Comparison of ENCODE assay signal across 32 mouse cellular contexts in the genomic region with DNA sequence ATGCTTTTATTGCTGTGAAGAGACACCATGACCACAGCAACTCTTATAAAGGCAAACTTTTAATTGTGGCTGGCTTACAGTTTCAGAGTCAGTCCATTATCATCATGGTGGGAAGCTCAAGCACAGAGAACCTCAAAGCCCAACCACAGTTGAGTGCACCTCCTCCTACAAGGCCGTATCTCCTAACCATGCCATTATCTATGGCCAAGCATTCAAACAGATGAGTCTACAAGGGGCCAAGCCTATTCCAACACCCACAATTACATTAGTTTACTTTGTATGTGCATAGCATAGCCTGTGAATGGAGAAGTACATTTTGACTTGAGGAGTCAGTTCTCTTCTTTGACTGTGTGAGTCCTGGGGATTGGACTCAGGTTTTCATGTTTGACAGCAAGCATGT. TPM values are rescaled to one million over a fixed set of nuclear protein-coding genes. Genes with fewer than 3 reads are reported as not detected.
A peak's percentile ranks its signal among the peaks of the same experiment; 100 is the strongest.
DNase-seq lines count a peak whose midpoint lies in the region; ATAC-seq and TF ChIP-seq lines count a peak whose summit lies in the region.
"Had no signal": no experiment of that assay in that cellular context is flagged by ENCODE, and none has a peak within 500 bp of the region (broad histone marks: within the 10 kb centered on the region; RNA-seq: fewer than 3 reads in every experiment).

No protein-coding gene starts in this region.

- TF ChIP-seq RAD21 in MEL (IDR thresholded peaks at IDR 0.05; ENCODE audit: low read depth, low read length) = no peak

- no peaks in the 10 kb centered on the region for H3K4me1 ChIP-seq in intestine, postnatal 0 days (replicated peaks; ENCODE audit: control insufficient read depth, insufficient read depth, low read length)
- H3K4me1 ChIP-seq in intestine, embryonic 16.5 days (ENCODE audit: control insufficient read depth, insufficient read depth, low read length) = no peaks in the 10 kb centered on the region
- peaks cover 20 to 22% of the 10 kb centered on the region in 2 experiments for H3K4me1 ChIP-seq in MEL (ENCODE audit: control insufficient read depth in 1 of 2, insufficient read depth in 2 of 2, low read length in 2 of 2)
- H3K4me1 ChIP-seq in liver, embryonic 13.5 days (replicated peaks) = peaks cover 35% of the 10 kb centered on the region
- peaks cover 3% of the 10 kb centered on the region for H3K4me1 ChIP-seq in liver, embryonic 16.5 days (ENCODE audit: control insufficient read depth, low read depth, low read length)
- H3K4me1 ChIP-seq in thymus, adult 2 months (replicated peaks; ENCODE audit: control insufficient read depth, insufficient read depth, low read length) = no peaks in the 10 kb centered on the region
- H3K4me1 ChIP-seq: forebrain, embryonic 10.5 days; forebrain, embryonic 13.5 days; heart, embryonic 12.5 days; heart, embryonic 15.5 days; hindbrain, embryonic 10.5 days; hindbrain, embryonic 13.5 days had no signal

- no peaks in the 10 kb centered on the region for H3K79me2 ChIP-seq in MEL (ENCODE audit: control insufficient read depth, insufficient read depth, low read length, poor library complexity)

- peaks cover 80% of the 10 kb centered on the region for H3K36me3 ChIP-seq in intestine, postnatal 0 days (ENCODE audit: control insufficient read depth, insufficient read depth)
- peaks cover 32% of the 10 kb centered on the region for H3K36me3 ChIP-seq in intestine, embryonic 16.5 days (ENCODE audit: control insufficient read depth, insufficient read depth, low read length)
- peaks cover 48 to 49% of the 10 kb centered on the region in 2 experiments for H3K36me3 ChIP-seq in MEL (ENCODE audit: control insufficient read depth in 1 of 2, insufficient read depth in 2 of 2, low read length in 2 of 2)
- peaks cover 92% of the 10 kb centered on the region for H3K36me3 ChIP-seq in liver, embryonic 13.5 days
- peaks cover 65% of the 10 kb centered on the region for H3K36me3 ChIP-seq in liver, embryonic 16.5 days (ENCODE audit: control insufficient read depth, insufficient read depth)
- H3K36me3 ChIP-seq in thymus, adult 2 months (ENCODE audit: control insufficient read depth, insufficient read depth, low read length) = peaks cover 77% of the 10 kb centered on the region

- no peak overlapping the region for H3K9ac ChIP-seq in intestine, postnatal 0 days (ENCODE audit: low read depth, low read length)
- no peak overlapping the region for H3K9ac ChIP-seq in intestine, embryonic 16.5 days (ENCODE audit: low read depth, low read length)
- H3K9ac ChIP-seq in MEL (ENCODE audit: control insufficient read depth, low read depth, low read length, poor library complexity, severe bottlenecking) = no peak overlapping the region
- no peak overlapping the region for H3K9ac ChIP-seq in liver, embryonic 13.5 days
- H3K9ac ChIP-seq in liver, embryonic 16.5 days (ENCODE audit: low read depth, low read length) = no peak overlapping the region
- H3K9ac ChIP-seq: forebrain, embryonic 13.5 days; heart, embryonic 12.5 days; heart, embryonic 15.5 days; hindbrain, embryonic 13.5 days had no signal

- no peak; a peak in 1 of 4 replicates for TF ChIP-seq POLR2A in MEL (IDR thresholded peaks at IDR 0.05; ENCODE audit: control insufficient read depth in 1 of 2, insufficient read depth in 1 of 2, low read depth in 1 of 2, low read length in 2 of 2, poor library complexity in 1 of 2)
- no peak for TF ChIP-seq POLR2A in thymus, adult 2 months (IDR thresholded peaks at IDR 0.05; ENCODE audit: control insufficient read depth, extremely low read depth, insufficient read depth, low read length, poor library complexity)

- WGBS in intestine, postnatal 0 days = 85% methylated on average over 1 of the region's 1 CpGs
- WGBS in intestine, embryonic 16.5 days = 88% methylated on average over 1 of the region's 1 CpGs
- 36% methylated on average over 1 of the region's 1 CpGs for WGBS in liver, embryonic 13.5 days (ENCODE audit: insufficient replicate concordance)
- 57% methylated on average over 1 of the region's 1 CpGs for WGBS in liver, embryonic 16.5 days (ENCODE audit: insufficient replicate concordance)
- WGBS in thymus, adult 2 months = 98% methylated on average over 1 of the region's 1 CpGs

- peak; percentile 85 to 90 for TF ChIP-seq EP300 in MEL (IDR thresholded peaks at IDR 0.05; ENCODE audit: low read depth in 1 of 2, low read length in 2 of 2)

- peak overlapping the region; percentile 15; the same call in 1 of the 2 replicates for H3K27ac ChIP-seq in intestine, postnatal 0 days (ENCODE audit: low read depth, low read length)
- no peak overlapping the region for H3K27ac ChIP-seq in intestine, embryonic 16.5 days (ENCODE audit: low read length)
- H3K27ac ChIP-seq in MEL (ENCODE audit: control insufficient read depth, low read depth, low read length) = peak overlapping the region; percentile 64
- H3K27ac ChIP-seq in liver, embryonic 13.5 days = peak overlapping the region; percentile 8
- no peak overlapping the region for H3K27ac ChIP-seq in liver, embryonic 16.5 days (ENCODE audit: low read length)
- H3K27ac ChIP-seq in thymus, adult 2 months (ENCODE audit: control insufficient read depth, insufficient read depth, low read length) = no peak overlapping the region
- H3K27ac ChIP-seq: forebrain, embryonic 10.5 days; forebrain, embryonic 13.5 days; gastrocnemius, adult 2 months; heart, embryonic 15.5 days; hindbrain, embryonic 10.5 days; hindbrain, embryonic 13.5 days had no signal

- no peak for TF ChIP-seq CTCF in intestine, postnatal 0 days (IDR thresholded peaks at IDR 0.05; ENCODE audit: low read depth)
- TF ChIP-seq CTCF in MEL (IDR thresholded peaks at IDR 0.05 in 2 of 3, conservative IDR thresholded peaks at IDR 0.05 in 1 of 3; ENCODE audit: control insufficient read depth in 1 of 3, insufficient read depth in 1 of 3, low read depth in 2 of 3, low read length in 3 of 3, poor library complexity in 1 of 3, severe bottlenecking in 1 of 3) = no peak
- no peak for TF ChIP-seq CTCF in thymus, adult 2 months (IDR thresholded peaks at IDR 0.05; ENCODE audit: borderline replicate concordance, control insufficient read depth, extremely low read depth, insufficient read depth, low read length, poor library complexity)

- DNase-seq in MEL (ENCODE audit: low read depth, low spot score) = peak; percentile 89
- DNase-seq in liver, embryonic 13.5 days = no peak
- no peak for DNase-seq in frontal cortex, postnatal 14 days (ENCODE audit: low spot score in 2 of 2)
- DNase-seq in thymus, adult 2 months = no peak
- DNase-seq: adrenal gland, adult 8-10 months; adrenal gland, postnatal 25 days; B cell, adult 2 months; cerebellum, adult 18-20 months; cerebellum, adult 9-10 months; cerebellum, postnatal 14 days; gastrocnemius, adult 2 months; gastrocnemius, postnatal 25 days; heart, postnatal 10 days; heart, postnatal 36 days had no signal

- H3K4me3 ChIP-seq in intestine, postnatal 0 days (ENCODE audit: low read depth, low read length) = no peak overlapping the region
- H3K4me3 ChIP-seq in intestine, embryonic 16.5 days (ENCODE audit: low read length) = no peak overlapping the region
- H3K4me3 ChIP-seq in MEL (ENCODE audit: control insufficient read depth in 1 of 2, insufficient read depth in 1 of 2, low read depth in 2 of 2, low read length in 2 of 2) = no peak overlapping the region
- no peak overlapping the region for H3K4me3 ChIP-seq in liver, embryonic 13.5 days (replicated peaks)
- no peak overlapping the region for H3K4me3 ChIP-seq in liver, embryonic 16.5 days (ENCODE audit: low read depth, low read length)
- H3K4me3 ChIP-seq in thymus, adult 2 months (ENCODE audit: control insufficient read depth, insufficient read depth, low read length) = no peak overlapping the region
- H3K4me3 ChIP-seq: forebrain, embryonic 10.5 days; forebrain, embryonic 13.5 days; gastrocnemius, adult 2 months; heart, embryonic 12.5 days; heart, embryonic 15.5 days; hindbrain, embryonic 10.5 days; hindbrain, embryonic 13.5 days had no signal

- no peak overlapping the region for H3K4me2 ChIP-seq in intestine, postnatal 0 days (replicated peaks; ENCODE audit: low read depth)
- H3K4me2 ChIP-seq in intestine, embryonic 16.5 days (ENCODE audit: low read depth, low read length) = no peak overlapping the region
- H3K4me2 ChIP-seq in liver, embryonic 13.5 days = no peak overlapping the region
- H3K4me2 ChIP-seq in liver, embryonic 16.5 days (ENCODE audit: low read depth, low read length) = no peak overlapping the region
- H3K4me2 ChIP-seq: forebrain, embryonic 13.5 days; heart, embryonic 12.5 days; heart, embryonic 15.5 days; hindbrain, embryonic 13.5 days had no signal

- no peaks in the 10 kb centered on the region for H3K9me3 ChIP-seq in intestine, postnatal 0 days (ENCODE audit: control insufficient read depth)
- no peaks in the 10 kb centered on the region for H3K9me3 ChIP-seq in intestine, embryonic 16.5 days (ENCODE audit: control insufficient read depth, low read length)
- no peaks in the 10 kb centered on the region for H3K9me3 ChIP-seq in MEL (replicated peaks; ENCODE audit: insufficient read depth, low read length)
- H3K9me3 ChIP-seq in liver, embryonic 13.5 days (replicated peaks) = no peaks in the 10 kb centered on the region
- H3K9me3 ChIP-seq in liver, embryonic 16.5 days (replicated peaks; ENCODE audit: control insufficient read depth, low read length) = no peaks in the 10 kb centered on the region
- H3K9me3 ChIP-seq: forebrain, embryonic 10.5 days; forebrain, embryonic 13.5 days; G1E; heart, embryonic 12.5 days; heart, embryonic 15.5 days; hindbrain, embryonic 10.5 days; hindbrain, embryonic 13.5 days had no signal

- no peaks in the 10 kb centered on the region for H3K27me3 ChIP-seq in intestine, postnatal 0 days (replicated peaks; ENCODE audit: control insufficient read depth, insufficient read depth, low read length)
- no peaks in the 10 kb centered on the region for H3K27me3 ChIP-seq in intestine, embryonic 16.5 days (replicated peaks; ENCODE audit: control insufficient read depth, insufficient read depth, low read length)
- H3K27me3 ChIP-seq in MEL (ENCODE audit: control insufficient read depth in 1 of 2, insufficient read depth in 2 of 2, low read length in 2 of 2) = no peaks in the 10 kb centered on the region
- no peaks in the 10 kb centered on the region for H3K27me3 ChIP-seq in liver, embryonic 13.5 days
- no peaks in the 10 kb centered on the region for H3K27me3 ChIP-seq in liver, embryonic 16.5 days (ENCODE audit: control insufficient read depth, insufficient read depth, low read depth, low read length)
- H3K27me3 ChIP-seq in thymus, adult 2 months (ENCODE audit: control insufficient read depth, insufficient read depth, low read length) = no peaks in the 10 kb centered on the region
- H3K27me3 ChIP-seq: CH12.LX; forebrain, embryonic 13.5 days; heart, embryonic 12.5 days; heart, embryonic 15.5 days; hindbrain, embryonic 13.5 days had no signal

- ATAC-seq in intestine, postnatal 0 days = no peak
- ATAC-seq in intestine, embryonic 16.5 days = no peak
- ATAC-seq in liver, embryonic 13.5 days (ENCODE audit: low read depth) = peak; percentile 82
- ATAC-seq in liver, embryonic 16.5 days (ENCODE audit: low read depth) = peak; percentile 62; the same call in 1 of the 2 replicates
- ATAC-seq in cerebellum, adult (ENCODE audit: insufficient number of reproducible peaks, low FRiP score, low TSS enrichment) = no peak
- ATAC-seq: activated CD4-positive, CD25-positive, alpha-beta regulatory T cell, adult 4 months; forebrain, embryonic 13.5 days; forebrain, embryonic 16.5 days; hindbrain, embryonic 16.5 days had no signal

RNA-seq across cellular contexts. Expression of gene Mpv17, which starts 10.8 kb away (rescaled TPM):
- 38.8 and 42.2 TPM in 2 replicates for polyA plus RNA-seq in intestine, postnatal 0 days (2015; fragmentation: Nextera tagmentation; extraction: Ambion mirVana)
- polyA plus RNA-seq in intestine, embryonic 16.5 days (2015; fragmentation: Nextera tagmentation; extraction: Ambion mirVana) = 80.3 and 84.4 TPM in 2 replicates
- 25.4 and 25.8 TPM in 2 replicates for total RNA-seq in MEL (2012; rRNA removed)
- polyA plus RNA-seq in MEL (2012; ENCODE audit: insufficient read depth in 1 of 2, insufficient read length in 2 of 2, low read depth in 1 of 2, low replicate concordance in 2 of 2, missing spikeins in 1 of 2) = 10 to 100 TPM in 1 of 2 experiments, not detected in 1; 49.9 TPM
- polyA plus RNA-seq in liver, embryonic 13.5 days (2015; fragmentation: Nextera tagmentation; extraction: Ambion mirVana) = 18.9 and 19.9 TPM in 2 replicates
- 20.7 and 21.5 TPM in 2 replicates for polyA plus RNA-seq in liver, embryonic 16.5 days (2015; fragmentation: Nextera tagmentation; extraction: Ambion mirVana)
- polyA plus RNA-seq in thymus, adult 2 months (2012; rRNA removed) = 43.8 and 55.8 TPM in 2 replicates

RNA-seq across cellular contexts. Expression of gene Gm29609, which starts 14.8 kb away (rescaled TPM):
- 0.53 and 1.0 TPM in 2 replicates for polyA plus RNA-seq in intestine, postnatal 0 days (2015; fragmentation: Nextera tagmentation; extraction: Ambion mirVana)
- polyA plus RNA-seq in intestine, embryonic 16.5 days (2015; fragmentation: Nextera tagmentation; extraction: Ambion mirVana) = 1.1 TPM in 2 replicates
- 5.0 and 5.8 TPM in 2 replicates for total RNA-seq in MEL (2012; rRNA removed)
- polyA plus RNA-seq in MEL (2012; ENCODE audit: insufficient read depth in 1 of 2, insufficient read length in 2 of 2, low read depth in 1 of 2, low replicate concordance in 2 of 2, missing spikeins in 1 of 2) = 1 to 10 TPM in 1 of 2 experiments, not detected in 1; 6.4 TPM
- 0.36 and 0.52 TPM in 2 replicates for polyA plus RNA-seq in liver, embryonic 13.5 days (2015; fragmentation: Nextera tagmentation; extraction: Ambion mirVana)
- 0.33 and 0.74 TPM in 2 replicates for polyA plus RNA-seq in liver, embryonic 16.5 days (2015; fragmentation: Nextera tagmentation; extraction: Ambion mirVana)
- polyA plus RNA-seq in thymus, adult 2 months (2012; rRNA removed) = 3.5 and 4.7 TPM in 2 replicates

RNA-seq across cellular contexts. Expression of gene Gtf3c2, which starts 15.1 kb away (rescaled TPM):
- polyA plus RNA-seq in intestine, postnatal 0 days (2015; fragmentation: Nextera tagmentation; extraction: Ambion mirVana) = 23.1 and 26.2 TPM in 2 replicates
- polyA plus RNA-seq in intestine, embryonic 16.5 days (2015; fragmentation: Nextera tagmentation; extraction: Ambion mirVana) = 56.4 and 60.3 TPM in 2 replicates
- total RNA-seq in MEL (2012; rRNA removed) = 46.7 and 50.9 TPM in 2 replicates
- polyA plus RNA-seq in MEL (2012; ENCODE audit: insufficient read depth in 1 of 2, insufficient read length in 2 of 2, low read depth in 1 of 2, low replicate concordance in 2 of 2, missing spikeins in 1 of 2) = 100 to 1,000 TPM in 1 of 2 experiments, not detected in 1; 129 TPM
- 31.5 and 37.0 TPM in 2 replicates for polyA plus RNA-seq in liver, embryonic 13.5 days (2015; fragmentation: Nextera tagmentation; extraction: Ambion mirVana)
- polyA plus RNA-seq in liver, embryonic 16.5 days (2015; fragmentation: Nextera tagmentation; extraction: Ambion mirVana) = 29.3 and 32.2 TPM in 2 replicates
- 112 and 113 TPM in 2 replicates for polyA plus RNA-seq in thymus, adult 2 months (2012; rRNA removed)

RNA-seq across cellular contexts. Expression of gene Ucn, which starts 26.2 kb away (rescaled TPM):
- polyA plus RNA-seq in intestine, postnatal 0 days (2015; fragmentation: Nextera tagmentation; extraction: Ambion mirVana) = not detected in 2 replicates
- not detected in 2 replicates for polyA plus RNA-seq in intestine, embryonic 16.5 days (2015; fragmentation: Nextera tagmentation; extraction: Ambion mirVana)
- total RNA-seq in MEL (2012; rRNA removed) = not detected in 2 replicates
- polyA plus RNA-seq in MEL (2012; ENCODE audit: insufficient read depth in 1 of 2, insufficient read length in 2 of 2, low read depth in 1 of 2, low replicate concordance in 2 of 2, missing spikeins in 1 of 2) = not detected
- not detected in 2 replicates for polyA plus RNA-seq in liver, embryonic 13.5 days (2015; fragmentation: Nextera tagmentation; extraction: Ambion mirVana)
- polyA plus RNA-seq in liver, embryonic 16.5 days (2015; fragmentation: Nextera tagmentation; extraction: Ambion mirVana) = not detected in 2 replicates
- not detected in 2 replicates for polyA plus RNA-seq in thymus, adult 2 months (2012; rRNA removed)
- total RNA-seq: adrenal gland, adult 8-10 months; adrenal gland, postnatal 25 days; CH12.LX; G1E; gastrocnemius, adult 2 months; gastrocnemius, postnatal 25 days; heart, postnatal 10 days; heart, postnatal 36 days had no signal
- polyA plus RNA-seq: activated CD4-positive, CD25-positive, alpha-beta regulatory T cell, adult 4 months; brain, embryonic 14.5 days; embryonic facial prominence, embryonic 11.5 days; forebrain, embryonic 10.5 days; forebrain, embryonic 13.5 days; forebrain, embryonic 16.5 days; G1E; gonadal fat pad, adult 2 months; heart, embryonic 15.5 days; hindbrain, embryonic 10.5 days; hindbrain, embryonic 13.5 days; hindbrain, embryonic 16.5 days had no signal

RNA-seq across cellular contexts. Expression of gene Snx17, which starts 28.1 kb away (rescaled TPM):
- polyA plus RNA-seq in intestine, postnatal 0 days (2015; fragmentation: Nextera tagmentation; extraction: Ambion mirVana) = 122 and 130 TPM in 2 replicates
- polyA plus RNA-seq in intestine, embryonic 16.5 days (2015; fragmentation: Nextera tagmentation; extraction: Ambion mirVana) = 143 and 149 TPM in 2 replicates
- 67.3 and 85.1 TPM in 2 replicates for total RNA-seq in MEL (2012; rRNA removed)
- 10 to 100 TPM in 1 of 2 experiments, not detected in 1; 85.6 TPM for polyA plus RNA-seq in MEL (2012; ENCODE audit: insufficient read depth in 1 of 2, insufficient read length in 2 of 2, low read depth in 1 of 2, low replicate concordance in 2 of 2, missing spikeins in 1 of 2)
- polyA plus RNA-seq in liver, embryonic 13.5 days (2015; fragmentation: Nextera tagmentation; extraction: Ambion mirVana) = 49.6 and 49.7 TPM in 2 replicates
- 36.0 and 36.8 TPM in 2 replicates for polyA plus RNA-seq in liver, embryonic 16.5 days (2015; fragmentation: Nextera tagmentation; extraction: Ambion mirVana)
- polyA plus RNA-seq in thymus, adult 2 months (2012; rRNA removed) = 127 and 134 TPM in 2 replicates

Comparison
In these comparisons a context has a peak if more than half of its experiments do, and no peak if none do; other contexts are left out.
1. H3K27ac ChIP-seq: peak in intestine, postnatal 0 days (single experiment), MEL (single experiment) and liver, embryonic 13.5 days (single experiment); none in intestine, embryonic 16.5 days (single experiment), liver, embryonic 16.5 days (single experiment) and thymus, adult 2 months (single experiment).
2. ATAC-seq: peak in liver, embryonic 13.5 days (single experiment) and liver, embryonic 16.5 days (single experiment); none in intestine, postnatal 0 days (single experiment), intestine, embryonic 16.5 days (single experiment) and cerebellum, adult (single experiment).